Mouse (Mus musculus): ENCODE data around the gene Trhr2.

- TF ChIP-seq CTCF (IDR thresholded peaks at IDR 0.05; ENCODE audit: insufficient read depth, low read length) (no peak), POLR2A (IDR thresholded peaks at IDR 0.05; ENCODE audit: borderline replicate concordance, extremely low read depth, low read depth, low read length) (no peak)
Measured at GRCm38 (mm10) chr8:122355642-122356606, 4.6 kb downstream of the Trhr2 start.
